Mouse (Mus musculus) embryonic facial prominence, embryonic 14.5 days (tissue): ENCODE results near the gene Wfdc2. TPM values are rescaled to one million over a fixed set of nuclear protein-coding genes. Genes with fewer than 3 reads are reported as not detected.

ENCODE experiments used
- ATAC-seq: fragments of 200-750 bp; cut with Nextera tagmentation; 2 replicates; pipeline ENCODE4 v1.8.0; 2017; ENCODE audit warnings: low read depth, moderate number of reproducible peaks, moderate TSS enrichment
- DNase-seq: peaks from one replicate; pipeline ENCODE4 v3.0.0-alpha.2; 2015; ENCODE audit warnings: low spot score
- H3K27ac ChIP-seq: fragments of 300-500 bp; sonication (generic); replicated peaks from 2 replicates; pipeline ENCODE4 v1.5.1; 2014; ENCODE audit warnings: low read depth, mild to moderate bottlenecking, low read length, moderate library complexity
- H3K27me3 ChIP-seq: fragments of 300-500 bp; sonication (generic); replicated peaks from 2 replicates; pipeline ENCODE4 v1.6.1; 2014; ENCODE audit warnings: low read length; ENCODE audit not compliant: control insufficient read depth, insufficient read depth
- H3K36me3 ChIP-seq: fragments of 300-500 bp; sonication (generic); 2 replicates; pipeline ENCODE4 v1.6.1; 2014; ENCODE audit warnings: low read length, mixed read lengths; ENCODE audit not compliant: control insufficient read depth, insufficient read depth
- H3K4me1 ChIP-seq: fragments of 300-500 bp; sonication (generic); 2 replicates; pipeline ENCODE4 v1.6.1; 2014; ENCODE audit warnings: antibody characterized with exemption, low read length; ENCODE audit not compliant: control insufficient read depth, insufficient read depth
- H3K4me2 ChIP-seq: fragments of 300-500 bp; sonication (generic); 2 replicates; pipeline ENCODE4 v1.6.1; 2014; ENCODE audit warnings: low read depth, mild to moderate bottlenecking, low read length, moderate library complexity, mixed read lengths
- H3K4me3 ChIP-seq: fragments of 300-500 bp; sonication (generic); 2 replicates; pipeline ENCODE4 v1.5.1; 2014; ENCODE audit warnings: low read depth, mild to moderate bottlenecking, low read length
- H3K9ac ChIP-seq: fragments of 300-500 bp; sonication (generic); 2 replicates; pipeline ENCODE4 v1.6.1; 2014; ENCODE audit warnings: low read depth, mild to moderate bottlenecking, low read length, moderate library complexity, mixed read lengths
- H3K9me3 ChIP-seq: fragments of 300-500 bp; sonication (generic); 2 replicates; pipeline ENCODE4 v1.6.1; 2016; ENCODE audit warnings: low read length; ENCODE audit not compliant: control insufficient read depth
- WGBS: fragments of 180-500 bp; shearing (Covaris S2); extraction: QIAGEN DNeasy Blood & Tissue Kit; methylation state at CpG from one replicate; pipeline ENCODE4 v1.1.7; 2014; 5-methylcytosine and 5-hydroxymethylcytosine counted together
- polyA plus RNA-seq: library from polyadenylated mRNA; unstranded; fragments of >200 nt; fragmentation: Nextera tagmentation; extraction: Ambion mirVana; gene quantifications from 2 replicates; pipeline ENCODE4 v1.2.1, GENCODE M21; 2014

Wfdc2 gene
- polyA plus RNA-seq, result 53.7 and 62.4 TPM in 2 replicates

DNA sequence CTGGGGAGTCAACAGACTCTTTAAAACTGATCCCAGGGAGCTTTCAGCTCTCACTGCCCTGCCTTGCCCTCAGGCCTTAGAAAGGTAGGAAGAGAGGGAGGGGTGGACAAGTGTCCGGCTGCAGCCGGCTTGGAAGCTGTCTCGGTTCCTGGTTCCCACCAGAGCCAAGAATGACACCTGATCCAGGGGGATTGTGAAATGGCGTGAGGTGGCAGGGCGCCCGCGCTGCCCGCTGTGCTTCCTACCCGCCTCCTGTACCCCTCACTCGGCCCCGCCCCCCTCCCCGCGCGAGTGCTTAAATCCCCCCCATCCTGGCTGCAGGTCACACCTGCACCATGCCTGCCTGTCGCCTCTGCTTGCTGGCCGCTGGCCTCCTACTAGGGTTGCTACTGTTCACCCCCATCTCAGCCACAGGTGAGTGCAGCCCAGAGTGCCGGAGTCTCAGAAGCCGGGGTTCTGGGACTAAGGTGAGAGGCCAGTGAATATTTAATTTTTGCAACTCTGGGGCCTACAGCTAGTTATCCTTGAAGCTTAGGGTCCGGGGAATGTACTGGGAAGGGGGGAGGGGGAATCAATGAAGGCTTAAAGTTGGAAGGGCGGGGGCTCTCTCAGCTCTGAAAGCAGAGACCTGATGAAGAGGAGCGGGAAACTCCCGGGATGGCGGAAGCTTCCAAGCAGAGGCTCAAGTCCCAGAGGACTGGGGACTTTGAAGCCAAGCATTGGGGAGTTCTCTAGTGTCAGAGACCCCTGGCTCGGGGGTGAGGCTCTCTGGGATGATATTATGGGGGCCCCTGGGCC is at the start of gene Wfdc2:
Wfdc2 (plus strand) TSS at position 23 of the 798 bp plus-strand sequence.
- peak within 1 kb of the TSS; percentile 69 for H3K9ac ChIP-seq
- 3% methylated on average over 23 of the region's 24 CpGs for WGBS
- peak within 1 kb of the TSS; percentile 97 for H3K4me2 ChIP-seq
- 0 out of 2 replicates have a peak, but pooled peaks cover 5% of the 10 kb centered on the region for H3K4me1 ChIP-seq
- H3K27ac ChIP-seq, result no peak within 1 kb of the TSS; the same call in 1 of the 2 replicates
- no peaks in the 10 kb centered on the region for H3K27me3 ChIP-seq
- no peak for DNase-seq
- H3K4me3 ChIP-seq, result peak within 1 kb of the TSS; percentile 46
- ATAC-seq, result peak; percentile 35; the same call in 1 of the 2 replicates
- H3K36me3 ChIP-seq, result no peaks in the 10 kb centered on the region
- H3K9me3 ChIP-seq, result no peaks in the 10 kb centered on the region

DNA sequence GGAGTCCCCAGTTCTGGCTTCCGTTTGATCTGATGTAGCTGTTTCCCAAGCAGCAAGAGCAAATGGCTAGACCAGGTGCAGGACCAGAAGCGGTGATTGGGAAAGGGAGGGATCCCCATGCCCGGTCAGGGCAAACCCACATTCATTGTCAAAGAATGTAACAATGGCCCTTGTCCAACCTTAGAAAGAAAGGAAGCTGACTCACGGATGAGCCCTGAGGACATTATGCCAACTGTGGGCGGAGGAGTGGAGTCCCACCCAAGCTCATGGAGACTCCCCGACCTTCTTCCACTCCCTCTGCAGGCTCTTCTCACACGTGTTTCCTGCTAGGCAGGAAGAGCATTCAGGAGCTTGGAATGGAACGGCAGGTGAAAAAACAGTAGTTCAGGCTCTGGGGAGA is 48.8 kb upstream of the Wfdc2 start:
- Histone ChIP-seq H3K4me1 (no peaks in the 10 kb centered on the region), H3K9ac (no peak overlapping the region), H3K27ac (no peak overlapping the region), H3K4me3 (no peak overlapping the region), H3K4me2 (no peak overlapping the region), H3K9me3 (peaks cover 6% of the 10 kb centered on the region; the same call in 1 of the 2 replicates), H3K36me3 (no peaks in the 10 kb centered on the region), H3K27me3 (no peaks in the 10 kb centered on the region)
- 65% methylated on average over 8 of the region's 8 CpGs for whole genome bisulfite sequencing
- ATAC-seq, result no peak
- DNase-seq, result peak; percentile 54

DNA sequence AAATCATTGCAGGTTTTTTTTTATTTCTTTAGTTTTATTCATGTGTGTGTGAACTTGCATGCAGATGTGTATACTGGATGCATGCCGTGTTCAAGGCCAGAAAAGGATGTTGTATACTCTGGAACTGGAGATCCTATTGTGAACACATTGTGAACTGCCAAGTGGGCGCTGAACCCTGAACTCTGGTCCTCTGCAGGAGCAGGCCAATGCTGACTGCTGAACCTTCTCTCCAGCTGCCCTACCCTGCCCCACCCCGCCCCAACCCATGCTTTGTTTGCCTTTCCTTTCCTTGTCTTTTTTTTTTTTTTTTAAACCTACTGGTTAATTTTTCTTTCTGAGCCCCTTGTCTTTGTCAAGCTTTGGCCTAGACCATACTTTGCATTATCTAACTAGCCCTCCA is 47.3 kb upstream of the Wfdc2 start:
- DNase-seq (no peak), ATAC-seq (no peak)
- Histone ChIP-seq H3K36me3 (no peaks in the 10 kb centered on the region), H3K9ac (no peak overlapping the region), H3K9me3 (peaks cover 6% of the 10 kb centered on the region; the same call in 1 of the 2 replicates), H3K27me3 (no peaks in the 10 kb centered on the region), H3K4me3 (no peak overlapping the region), H3K4me1 (peaks cover 5% of the 10 kb centered on the region; the same call in 1 of the 2 replicates), H3K27ac (no peak overlapping the region), H3K4me2 (no peak overlapping the region)
- 88% methylated on average over 3 of the region's 3 CpGs for WGBS

DNA sequence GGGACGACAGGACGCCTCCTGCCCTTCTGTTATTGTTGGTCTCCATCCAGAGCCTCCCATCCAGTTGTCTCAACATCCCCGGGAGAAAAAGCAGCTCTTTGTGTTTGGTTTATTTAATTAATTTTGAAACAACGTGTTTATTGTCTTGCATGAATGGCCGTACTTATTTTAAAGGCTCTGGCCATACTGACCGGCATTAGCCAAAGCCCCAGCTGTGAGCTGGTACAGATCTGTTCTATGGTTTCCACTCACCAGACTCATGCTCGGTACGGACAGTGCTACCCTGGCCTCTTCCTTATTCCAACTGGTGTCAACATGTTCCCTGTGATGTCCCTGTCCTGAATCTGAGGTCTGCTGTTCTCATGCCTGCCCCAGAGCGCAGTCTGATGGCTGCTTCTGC is 46.3 kb upstream of the Wfdc2 start:
- DNase-seq, result no peak
- Histone ChIP-seq H3K9me3 (peaks cover 6% of the 10 kb centered on the region; the same call in 1 of the 2 replicates), H3K4me2 (no peak overlapping the region; the same call in 1 of the 2 replicates), H3K27me3 (no peaks in the 10 kb centered on the region), H3K36me3 (no peaks in the 10 kb centered on the region), H3K27ac (peak overlapping the region; percentile 21; the same call in 1 of the 2 replicates), H3K4me1 (peaks cover 6% of the 10 kb centered on the region; the same call in 1 of the 2 replicates), H3K4me3 (no peak overlapping the region), H3K9ac (no peak overlapping the region)
- 70% methylated on average over 9 of the region's 9 CpGs for WGBS
- ATAC-seq, result no peak

DNA sequence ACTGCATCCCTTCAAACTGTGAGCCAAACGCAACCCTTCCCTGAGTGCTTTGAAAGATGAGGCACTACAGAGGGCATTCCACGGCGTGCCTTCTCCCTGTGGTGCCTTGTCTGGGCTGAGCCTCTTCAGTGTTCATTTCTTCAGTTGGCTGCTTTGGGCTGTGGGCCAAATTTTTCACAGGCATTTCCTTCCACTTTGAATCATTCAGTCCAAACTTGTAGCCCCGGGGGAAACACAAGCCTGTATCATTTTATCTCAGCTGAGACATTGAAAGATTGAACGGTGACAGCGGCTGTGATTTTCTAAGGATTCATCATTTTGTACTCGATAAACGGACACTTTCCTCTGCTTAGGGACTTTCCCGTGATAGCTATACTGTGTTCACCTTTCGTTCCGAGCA is 45.6 kb upstream of the Wfdc2 start:
- H3K36me3 ChIP-seq, result no peaks in the 10 kb centered on the region
- H3K27me3 ChIP-seq, result no peaks in the 10 kb centered on the region
- peak; percentile 65 for DNase-seq
- H3K9me3 ChIP-seq, result peaks cover 6% of the 10 kb centered on the region; the same call in 1 of the 2 replicates
- no peak overlapping the region for H3K4me3 ChIP-seq
- 0 out of 2 replicates have a peak overlapping the region, but pooled peaks have one; percentile 21 for H3K27ac ChIP-seq
- ATAC-seq, result peak; percentile 34; the same call in 1 of the 2 replicates
- H3K4me2 ChIP-seq, result no peak overlapping the region
- no peak overlapping the region for H3K9ac ChIP-seq
- WGBS, result 70% methylated on average over 11 of the region's 11 CpGs
- peaks cover 13% of the 10 kb centered on the region for H3K4me1 ChIP-seq

DNA sequence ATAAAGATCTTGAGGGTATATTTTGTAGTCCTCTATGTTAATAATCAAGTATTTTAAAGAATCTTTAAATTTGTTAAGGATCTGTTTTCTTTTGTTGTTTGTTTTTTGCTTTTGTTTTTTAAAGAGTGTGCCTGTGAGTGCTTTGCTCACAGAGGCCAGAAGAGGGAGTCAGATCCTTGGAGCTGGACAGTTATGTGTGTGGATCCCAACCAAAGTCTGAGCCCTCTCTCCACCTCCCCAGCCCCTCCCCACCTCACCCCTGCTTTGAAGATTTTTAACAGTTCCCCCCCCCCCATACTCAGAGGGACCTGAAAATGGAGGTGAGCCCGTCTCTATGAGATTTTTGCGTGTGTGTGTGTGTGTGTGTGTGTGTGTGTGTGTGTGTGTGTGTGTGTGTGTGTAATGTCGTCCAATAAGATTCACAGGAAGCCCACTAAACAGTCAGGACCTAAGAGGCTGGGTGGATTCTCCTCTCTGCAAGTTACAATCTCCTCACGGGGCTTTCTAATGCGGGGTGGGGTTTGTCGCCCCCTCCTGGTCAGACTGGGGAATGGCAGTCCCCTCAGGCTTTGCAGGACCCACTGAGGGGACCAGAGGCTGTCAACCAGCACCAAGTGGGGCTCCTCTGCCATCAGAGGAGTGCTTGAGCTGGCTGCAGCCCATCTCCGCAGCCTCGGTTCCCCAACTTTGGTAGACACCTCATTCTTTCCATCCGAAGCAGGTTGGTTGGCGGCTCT is 44.6 kb upstream of the Wfdc2 start:
- DNase-seq, result no peak
- no peak overlapping the region for H3K4me3 ChIP-seq
- H3K4me1 ChIP-seq, result peaks cover 19% of the 10 kb centered on the region
- H3K36me3 ChIP-seq, result no peaks in the 10 kb centered on the region
- H3K4me2 ChIP-seq, result no peak overlapping the region
- peaks cover 6% of the 10 kb centered on the region for H3K9me3 ChIP-seq
- H3K27me3 ChIP-seq, result no peaks in the 10 kb centered on the region
- H3K27ac ChIP-seq, result peak overlapping the region; percentile 52; the same call in 1 of the 2 replicates
- no peak for ATAC-seq
- H3K9ac ChIP-seq, result no peak overlapping the region
- WGBS, result 31% methylated on average over 10 of the region's 10 CpGs

DNA sequence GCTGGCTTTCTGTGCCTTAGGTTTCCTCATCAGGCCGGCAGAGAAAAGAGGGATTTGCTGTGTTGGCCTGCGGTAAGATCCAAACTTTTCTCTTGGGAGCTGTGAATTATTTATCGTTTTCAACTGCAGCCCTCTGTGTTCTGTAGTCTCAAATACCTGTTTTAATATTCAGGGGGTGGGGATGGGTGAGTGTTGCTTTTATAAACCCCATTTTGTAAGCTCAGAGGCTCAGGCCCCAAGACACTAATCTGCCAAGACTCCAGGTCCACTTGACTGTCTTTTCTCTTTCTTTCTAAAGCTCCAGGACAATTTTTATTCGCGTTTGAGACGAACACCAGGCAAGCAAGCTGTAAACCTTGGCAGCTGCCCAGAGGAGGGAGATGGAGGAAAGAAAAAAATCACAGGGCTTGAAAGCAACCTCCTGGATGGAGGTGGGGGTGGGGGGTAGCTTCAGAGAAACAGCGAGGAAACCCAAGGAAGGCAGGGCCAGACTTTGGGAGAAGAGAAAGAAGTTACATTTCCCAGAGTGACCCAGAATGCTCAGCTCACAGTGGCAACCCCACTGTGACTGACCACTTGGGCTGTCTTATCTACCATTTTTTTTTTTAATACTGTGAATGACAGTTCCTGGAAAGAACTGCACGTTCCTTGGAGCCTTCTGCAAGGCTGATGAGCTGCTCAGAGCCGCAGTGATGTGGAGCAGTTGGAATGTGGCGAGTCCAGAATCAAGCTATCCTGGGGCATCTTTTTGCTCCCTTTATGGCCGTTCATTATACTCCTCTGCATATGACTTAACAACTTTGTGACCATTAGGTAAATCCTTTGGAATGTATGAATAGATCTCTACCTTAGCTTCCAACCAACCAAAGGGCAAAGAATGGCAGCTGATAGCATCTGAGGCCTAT is 43.7 kb upstream of the Wfdc2 start:
- DNase-seq, result peak; percentile 73
- Histone ChIP-seq H3K27me3 (no peaks in the 10 kb centered on the region), H3K9ac (no peak overlapping the region), H3K9me3 (peaks cover 11% of the 10 kb centered on the region), H3K4me3 (no peak overlapping the region), H3K36me3 (no peaks in the 10 kb centered on the region), H3K4me1 (peaks cover 19% of the 10 kb centered on the region), H3K27ac (peak overlapping the region; percentile 61; the same call in 1 of the 2 replicates), H3K4me2 (no peak overlapping the region)
- 42% methylated on average over 11 of the region's 11 CpGs for WGBS
- ATAC-seq, result no peak

DNA sequence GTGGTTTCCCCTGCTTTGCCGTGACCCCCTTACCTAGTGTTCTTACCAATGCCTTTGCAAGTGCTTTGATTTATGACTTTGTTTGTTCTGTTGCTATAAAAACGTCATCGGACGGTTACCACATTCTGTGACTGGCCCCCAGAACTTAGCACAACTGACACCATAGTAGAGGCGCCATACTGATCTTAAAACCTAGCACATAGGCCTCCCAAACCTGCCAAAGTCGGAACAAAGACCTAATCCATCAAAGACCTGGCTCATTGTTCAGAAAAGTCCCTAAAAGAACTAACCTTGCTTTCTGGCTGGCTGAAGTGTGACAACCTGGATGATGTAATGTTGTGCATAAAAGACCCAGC is 43.1 kb upstream of the Wfdc2 start:
- 63% methylated on average over 6 of the region's 6 CpGs for WGBS
- Histone ChIP-seq H3K9me3 (peaks cover 11% of the 10 kb centered on the region), H3K36me3 (no peaks in the 10 kb centered on the region), H3K27ac (peak overlapping the region; percentile 61; the same call in 1 of the 2 replicates), H3K9ac (no peak overlapping the region), H3K4me2 (no peak overlapping the region), H3K27me3 (no peaks in the 10 kb centered on the region), H3K4me3 (no peak overlapping the region), H3K4me1 (peaks cover 19% of the 10 kb centered on the region)
- no peak for ATAC-seq
- DNase-seq, result no peak
